Comparison of ENCODE assay signal across 12 mouse cellular contexts in the genomic region with DNA sequence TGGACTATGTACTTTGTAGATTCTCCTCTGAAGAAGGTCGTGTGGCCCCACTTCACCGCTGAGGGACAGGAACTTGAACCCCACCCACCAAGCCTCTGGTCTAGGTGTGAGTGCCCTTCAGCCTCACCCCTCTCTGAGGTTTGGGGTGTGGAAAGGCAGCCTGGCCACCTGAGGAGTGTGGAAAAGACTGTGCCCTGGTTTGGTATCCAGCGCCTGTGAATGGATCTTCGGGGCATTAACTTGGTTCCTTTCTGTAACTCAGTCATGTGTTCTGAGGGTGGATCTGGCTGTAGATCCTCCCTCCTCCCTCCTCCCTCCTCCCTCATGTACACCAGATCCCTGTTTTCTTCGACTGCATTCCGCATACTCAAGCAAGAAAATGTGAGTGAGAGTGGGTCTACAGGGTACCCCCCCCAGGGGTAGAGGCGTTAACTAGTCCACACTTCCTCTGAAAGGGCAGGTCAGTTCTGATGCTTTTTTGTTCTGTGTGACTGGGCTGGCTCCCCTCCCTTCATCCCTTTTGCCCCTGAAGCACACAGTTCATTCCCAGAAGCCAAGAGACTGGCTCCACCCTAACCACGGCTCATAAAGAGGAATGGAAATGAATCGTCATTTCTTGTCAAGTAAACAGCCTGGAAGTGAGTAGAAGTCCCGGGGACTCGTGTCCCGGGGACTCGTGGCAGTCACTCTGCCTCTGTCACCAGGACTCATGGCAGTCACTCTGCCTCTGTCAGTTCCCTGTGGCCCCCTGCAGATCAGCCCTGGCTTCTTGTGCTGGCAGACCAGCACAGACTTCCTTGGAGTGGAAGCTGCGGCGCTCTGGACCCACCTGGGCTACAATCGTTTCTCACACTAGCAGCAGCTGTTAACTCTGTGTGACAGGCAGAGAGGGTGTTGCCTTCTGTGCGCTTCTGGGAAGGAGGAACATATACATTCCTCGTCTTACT. TPM values are rescaled to one million over a fixed set of nuclear protein-coding genes. Genes with fewer than 3 reads are reported as not detected.
A peak's percentile ranks its signal among the peaks of the same experiment; 100 is the strongest.
DNase-seq lines count a peak whose midpoint lies in the region; ATAC-seq and TF ChIP-seq lines count a peak whose summit lies in the region.
"Had no signal": no experiment of that assay in that cellular context is flagged by ENCODE, and none has a peak within 500 bp of the region (broad histone marks: within the 10 kb centered on the region; RNA-seq: fewer than 3 reads in every experiment).

No protein-coding gene starts in this region.

- no peak for TF ChIP-seq EP300 in heart, postnatal 0 days (IDR thresholded peaks at IDR 0.05; ENCODE audit: low read depth)

- no peak for ATAC-seq in heart, postnatal 0 days (ENCODE audit: insufficient read depth, low read depth)
- no peak for ATAC-seq in limb, embryonic 13.5 days (ENCODE audit: low FRiP score, low read depth)
- ATAC-seq: hindbrain, postnatal 0 days; liver, postnatal 0 days had no signal

- H3K4me3 ChIP-seq in heart, postnatal 0 days (ENCODE audit: low read depth, low read length): no peak overlapping the region
- no peak overlapping the region for H3K4me3 ChIP-seq in limb, embryonic 13.5 days

- 0 out of 2 replicates have a peak overlapping the region, but pooled peaks have one; percentile 35 for H3K27ac ChIP-seq in heart, postnatal 0 days (ENCODE audit: low read depth)
- 0 out of 2 replicates have a peak overlapping the region, but pooled peaks have one; percentile 59 for H3K27ac ChIP-seq in limb, embryonic 13.5 days
- H3K27ac ChIP-seq: hindbrain, postnatal 0 days had no signal

- H3K9ac ChIP-seq in heart, postnatal 0 days (replicated peaks; ENCODE audit: low read depth, low read length): no peak overlapping the region
- H3K9ac ChIP-seq in limb, embryonic 13.5 days: peak overlapping the region; percentile 14
- H3K9ac ChIP-seq: liver, postnatal 0 days had no signal

- no peak overlapping the region for H3K4me2 ChIP-seq in heart, postnatal 0 days (ENCODE audit: low read depth, low read length)
- H3K4me2 ChIP-seq in limb, embryonic 13.5 days (replicated peaks): peak overlapping the region; percentile 47

- H3K9me3 ChIP-seq in heart, postnatal 0 days (replicated peaks; ENCODE audit: control insufficient read depth, low read length): no peaks in the 10 kb centered on the region
- H3K9me3 ChIP-seq in limb, embryonic 13.5 days: no peaks in the 10 kb centered on the region

- no peaks in the 10 kb centered on the region for H3K4me1 ChIP-seq in heart, postnatal 0 days (ENCODE audit: control insufficient read depth, insufficient read depth)
- H3K4me1 ChIP-seq in limb, embryonic 13.5 days: peaks cover 36% of the 10 kb centered on the region

- WGBS in heart, postnatal 0 days: 36% methylated on average over 18 of the region's 18 CpGs
- 37% methylated on average over 18 of the region's 18 CpGs for WGBS in limb, embryonic 13.5 days

- 0 out of 2 replicates have a peak, but pooled peaks cover 4% of the 10 kb centered on the region for H3K27me3 ChIP-seq in heart, postnatal 0 days (ENCODE audit: control insufficient read depth, insufficient read depth, low read length)
- H3K27me3 ChIP-seq in limb, embryonic 13.5 days: 0 out of 2 replicates have a peak, but pooled peaks cover 2% of the 10 kb centered on the region
- H3K27me3 ChIP-seq: CH12.LX had no signal

- no peak for TF ChIP-seq CTCF in heart, postnatal 0 days (IDR thresholded peaks at IDR 0.05; ENCODE audit: low read depth)

- peak; percentile 49 for DNase-seq in gastrocnemius, adult 18-20 months (ENCODE audit: low spot score)
- no peak for DNase-seq in gastrocnemius, adult 8-10 months (ENCODE audit: low spot score in 2 of 2)
- peak; percentile 75 for DNase-seq in Muller cell, postnatal 12 days (ENCODE audit: inconsistent ontology term)
- DNase-seq in heart, postnatal 0 days (ENCODE audit: low spot score): no peak
- DNase-seq in ovary, postnatal 14 days (ENCODE audit: low spot score): no peak
- no peak for DNase-seq in gastrocnemius, postnatal 10 days
- DNase-seq in spleen, postnatal 14 days (ENCODE audit: low spot score in 2 of 2): no peak
- DNase-seq: adrenal gland, postnatal 10 days; liver, postnatal 0 days had no signal

- H3K36me3 ChIP-seq in heart, postnatal 0 days (replicated peaks; ENCODE audit: control insufficient read depth, insufficient read depth, low read length): no peaks in the 10 kb centered on the region
- H3K36me3 ChIP-seq in limb, embryonic 13.5 days: no peaks in the 10 kb centered on the region

RNA-seq across cellular contexts. Expression of a gene that starts 30.5 kb away (rescaled TPM):
- 10 to 100 TPM in 1 of 2 experiments, 1 to 10 TPM in 1; 8.6 to 10.6 TPM for total RNA-seq in gastrocnemius, adult 18-20 months (2021)
- 1 to 10 TPM; 8.2 to 9.4 (median 9.1) TPM for total RNA-seq in gastrocnemius, adult 8-10 months (2022)
- total RNA-seq in heart, postnatal 0 days (2014; rRNA removed; ENCODE audit: low replicate concordance): 3.5 and 6.7 TPM in 2 replicates
- 2.5 and 2.7 TPM in 2 replicates for polyA plus RNA-seq in heart, postnatal 0 days (2015; fragmentation: Nextera tagmentation; extraction: Ambion mirVana)
- 4.1 and 4.3 TPM in 2 replicates for polyA plus RNA-seq in limb, embryonic 13.5 days (2015; fragmentation: Nextera tagmentation; extraction: Ambion mirVana)
- total RNA-seq in gastrocnemius, postnatal 10 days (2021): 10 to 100 TPM; 16.6 to 17.7 TPM

RNA-seq across cellular contexts. Expression of a gene that starts 47.5 kb away (rescaled TPM):
- total RNA-seq in gastrocnemius, adult 18-20 months (2021): 10 to 100 TPM; 20.9 to 27.6 TPM
- total RNA-seq in gastrocnemius, adult 8-10 months (2022): 10 to 100 TPM; 21.3 to 23.9 (median 23.1) TPM
- total RNA-seq in heart, postnatal 0 days (2014; rRNA removed; ENCODE audit: low replicate concordance): 71.0 and 78.3 TPM in 2 replicates
- polyA plus RNA-seq in heart, postnatal 0 days (2015; fragmentation: Nextera tagmentation; extraction: Ambion mirVana): 75.1 and 77.2 TPM in 2 replicates
- polyA plus RNA-seq in limb, embryonic 13.5 days (2015; fragmentation: Nextera tagmentation; extraction: Ambion mirVana): 85.3 TPM in 2 replicates
- total RNA-seq in gastrocnemius, postnatal 10 days (2021): 10 to 100 TPM; 22.9 to 26.3 TPM

Comparison
In these comparisons a context has a peak if more than half of its experiments do, and no peak if none do; other contexts are left out.
1. DNase-seq: peak in gastrocnemius, adult 18-20 months (single experiment) and Muller cell, postnatal 12 days (single experiment); none in gastrocnemius, adult 8-10 months (0 of 2), heart, postnatal 0 days (single experiment), ovary, postnatal 14 days (single experiment), gastrocnemius, postnatal 10 days (single experiment) and spleen, postnatal 14 days (0 of 2).